Mouse (Mus musculus): Measurements from ENCODE around the gene Mier3. TPM values are rescaled to one million over a fixed set of nuclear protein-coding genes. Genes with fewer than 3 reads are reported as not detected.

Gene Mier3
- total and polyA plus RNA-seq, 3 experiments = 3.3 to 14.6 (median 13.1) TPM

DNA sequence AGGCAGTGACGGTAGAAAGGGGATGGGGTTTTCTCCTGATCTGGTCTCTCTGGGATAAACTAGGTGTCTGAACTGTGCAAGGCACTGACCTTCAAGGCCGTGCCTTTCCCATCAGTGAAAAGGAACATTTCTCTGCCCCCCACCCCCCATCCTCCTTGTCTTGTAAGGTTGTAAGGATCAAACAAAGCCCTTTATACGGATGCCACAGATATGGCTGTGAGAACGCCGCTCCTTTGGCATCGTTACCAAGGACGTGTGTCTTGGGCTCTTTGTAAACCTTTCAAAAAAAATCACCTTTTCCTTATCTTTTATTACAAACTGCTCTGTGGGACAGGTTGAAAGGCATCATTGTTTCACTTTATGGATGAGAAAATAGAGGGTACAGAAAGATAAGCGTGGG lies 21.3 kb upstream of the Mier3 start:
- no peak for DNase-seq
- Histone ChIP-seq H3K36me3 (ENCODE audit: control insufficient read depth, insufficient read depth, low read length) (no peaks in the 10 kb centered on the region), H3K4me1 (ENCODE audit: control insufficient read depth, insufficient read depth, low read length) (no peaks in the 10 kb centered on the region), H3K27ac (no peak overlapping the region), H3K4me3 (no peak overlapping the region), H3K9ac (ENCODE audit: low read depth, low read length) (no peak overlapping the region), H3K27me3 (ENCODE audit: control insufficient read depth, insufficient read depth, low read length) (no peaks in the 10 kb centered on the region), H3K79me2 (replicated peaks; ENCODE audit: control insufficient read depth, insufficient read depth, low read length) (no peaks in the 10 kb centered on the region)
- intact Hi-C loops (cut with DNase I) = no loop called here
- TF ChIP-seq EP300 (IDR thresholded peaks at IDR 0.05; ENCODE audit: insufficient read depth, low read depth, low read length) (no peak), POLR2A (IDR thresholded peaks at IDR 0.05; ENCODE audit: insufficient read depth, low read depth, low read length) (no peak), CTCF (IDR thresholded peaks at IDR 0.05) (no peak)
- WGBS = 83% methylated on average over 8 of the region's 8 CpGs

DNA sequence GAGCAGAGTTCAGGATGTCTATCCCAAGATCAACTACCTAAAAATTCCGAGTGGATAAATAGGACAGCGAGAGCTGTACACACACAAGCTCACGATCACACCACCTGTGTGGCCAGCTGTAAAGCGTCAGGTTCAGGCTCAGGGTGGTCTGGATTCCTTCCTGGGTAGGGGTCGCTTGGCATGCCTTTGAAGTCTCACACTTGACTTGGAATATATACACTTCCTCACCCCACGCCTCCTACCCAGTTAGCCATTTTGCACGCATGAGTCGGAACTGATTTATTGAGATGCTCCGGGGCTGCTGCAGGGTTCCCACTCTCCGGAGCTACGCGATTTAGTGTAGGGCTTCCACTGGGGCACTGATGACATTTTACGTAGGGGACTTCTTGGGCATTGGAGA lies 20.7 kb upstream of the Mier3 start:
- no peak for DNase-seq
- no peak overlapping the region for H3K9ac ChIP-seq (ENCODE audit: low read depth, low read length)
- no peak overlapping the region for H3K4me3 ChIP-seq
- H3K27ac ChIP-seq = no peak overlapping the region
- no peaks in the 10 kb centered on the region for H3K79me2 ChIP-seq (replicated peaks; ENCODE audit: control insufficient read depth, insufficient read depth, low read length)
- 85% methylated on average over 13 of the region's 13 CpGs for WGBS
- no peaks in the 10 kb centered on the region for H3K27me3 ChIP-seq (ENCODE audit: control insufficient read depth, insufficient read depth, low read length)
- no peaks in the 10 kb centered on the region for H3K36me3 ChIP-seq (ENCODE audit: control insufficient read depth, insufficient read depth, low read length)
- H3K4me1 ChIP-seq (ENCODE audit: control insufficient read depth, insufficient read depth, low read length) = no peaks in the 10 kb centered on the region
- TF ChIP-seq POLR2A (IDR thresholded peaks at IDR 0.05; ENCODE audit: insufficient read depth, low read depth, low read length) (no peak), CTCF (IDR thresholded peaks at IDR 0.05) (no peak), EP300 (IDR thresholded peaks at IDR 0.05; ENCODE audit: insufficient read depth, low read depth, low read length) (no peak)
- intact Hi-C loops (cut with DNase I) = no loop called here

DNA sequence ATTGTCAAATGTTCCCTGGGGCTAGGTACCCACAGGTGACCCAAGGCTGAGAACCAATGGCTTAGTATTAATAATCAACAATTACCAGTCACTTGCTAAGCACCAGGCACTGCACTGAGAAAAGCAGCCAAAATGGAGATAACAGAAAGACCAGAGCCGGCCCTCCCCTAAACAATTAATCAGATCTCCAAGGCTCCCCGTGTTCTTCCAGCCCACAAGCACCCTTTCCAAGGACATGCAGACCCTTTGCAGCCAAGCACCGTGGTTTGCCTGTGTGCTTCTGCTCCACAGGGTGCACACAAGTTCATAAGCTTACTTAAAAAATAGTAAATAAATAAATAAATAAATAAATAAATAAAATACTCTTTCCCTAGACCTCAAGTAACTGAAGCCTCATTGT lies 20.2 kb upstream of the Mier3 start:
- TF ChIP-seq POLR2A (IDR thresholded peaks at IDR 0.05; ENCODE audit: insufficient read depth, low read depth, low read length) (no peak), CTCF (IDR thresholded peaks at IDR 0.05) (no peak), EP300 (IDR thresholded peaks at IDR 0.05; ENCODE audit: insufficient read depth, low read depth, low read length) (no peak)
- DNase-seq = no peak
- Histone ChIP-seq H3K79me2 (replicated peaks; ENCODE audit: control insufficient read depth, insufficient read depth, low read length) (no peaks in the 10 kb centered on the region), H3K36me3 (ENCODE audit: control insufficient read depth, insufficient read depth, low read length) (no peaks in the 10 kb centered on the region), H3K4me3 (no peak overlapping the region), H3K9ac (ENCODE audit: low read depth, low read length) (no peak overlapping the region), H3K4me1 (ENCODE audit: control insufficient read depth, insufficient read depth, low read length) (no peaks in the 10 kb centered on the region), H3K27ac (no peak overlapping the region), H3K27me3 (ENCODE audit: control insufficient read depth, insufficient read depth, low read length) (no peaks in the 10 kb centered on the region)
- intact Hi-C loops (cut with DNase I) = no loop called here
- 65% methylated on average over 3 of the region's 3 CpGs for WGBS

- H3K9ac ChIP-seq (ENCODE audit: low read depth, low read length) = no peak overlapping the region
- no peak overlapping the region for H3K4me3 ChIP-seq
- no peak for TF ChIP-seq POLR2A (IDR thresholded peaks at IDR 0.05; ENCODE audit: insufficient read depth, low read depth, low read length)
- H3K4me1 ChIP-seq (ENCODE audit: control insufficient read depth, insufficient read depth, low read length) = no peaks in the 10 kb centered on the region
- no peaks in the 10 kb centered on the region for H3K36me3 ChIP-seq (ENCODE audit: control insufficient read depth, insufficient read depth, low read length)
- WGBS = 74% methylated on average over 7 of the region's 7 CpGs
- no peaks in the 10 kb centered on the region for H3K27me3 ChIP-seq (ENCODE audit: control insufficient read depth, insufficient read depth, low read length)
- no peaks in the 10 kb centered on the region for H3K79me2 ChIP-seq (replicated peaks; ENCODE audit: control insufficient read depth, insufficient read depth, low read length)
- no peak overlapping the region for H3K27ac ChIP-seq
- DNase-seq = no peak
- intact Hi-C loops (cut with DNase I) = no loop called here
These were observed 12.8 kb upstream of the Mier3 start for GRCm38 (mm10) chr13:111668016-111668415.

GRCm38 (mm10) chr13:111676841-111677240 lies 3.9 kb upstream of the Mier3 start:
- Histone ChIP-seq H3K9ac (ENCODE audit: low read depth, low read length) (no peak overlapping the region), H3K79me2 (replicated peaks; ENCODE audit: control insufficient read depth, insufficient read depth, low read length) (no peaks in the 10 kb centered on the region), H3K36me3 (ENCODE audit: control insufficient read depth, insufficient read depth, low read length) (no peaks in the 10 kb centered on the region), H3K27ac (no peak overlapping the region), H3K4me3 (no peak overlapping the region), H3K27me3 (ENCODE audit: control insufficient read depth, insufficient read depth, low read length) (no peaks in the 10 kb centered on the region), H3K4me1 (ENCODE audit: control insufficient read depth, insufficient read depth, low read length) (no peaks in the 10 kb centered on the region)
- intact Hi-C loops (cut with DNase I) = no loop called here
- TF ChIP-seq CTCF (IDR thresholded peaks at IDR 0.05) = no peak
- TF ChIP-seq EP300 (IDR thresholded peaks at IDR 0.05; ENCODE audit: insufficient read depth, low read depth, low read length) = no peak
- no peak for TF ChIP-seq POLR2A (IDR thresholded peaks at IDR 0.05; ENCODE audit: insufficient read depth, low read depth, low read length)
- WGBS = 86% methylated on average over 3 of the region's 3 CpGs
- DNase-seq = no peak

DNA sequence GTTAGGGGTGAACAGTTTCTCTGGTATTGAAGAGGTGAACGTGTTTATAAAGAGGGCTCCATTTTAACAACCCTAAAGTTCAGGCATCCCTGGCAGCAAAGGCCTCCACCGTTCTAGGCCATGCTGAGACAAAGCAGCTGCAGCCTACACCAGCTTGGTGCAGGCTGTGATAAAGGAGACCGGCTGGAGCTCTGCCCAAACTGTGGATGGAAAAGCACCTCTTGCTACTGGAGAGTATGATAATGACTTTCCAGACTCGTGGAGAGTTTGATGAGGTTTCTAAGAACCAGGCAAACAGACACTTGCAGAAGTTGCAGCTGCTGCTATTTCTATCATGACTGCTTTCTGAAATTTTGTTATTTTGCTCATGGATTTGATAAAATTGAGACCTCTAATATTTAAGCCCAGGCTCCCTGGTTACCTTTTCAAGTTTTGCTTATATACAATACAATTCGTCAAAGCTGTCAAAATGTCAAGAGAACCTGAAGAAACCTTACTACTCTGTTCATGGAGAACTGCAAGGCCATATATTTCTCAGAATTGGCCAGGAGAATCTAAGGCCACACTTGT lies 3.4 kb downstream of the Mier3 start:
- H3K27me3 ChIP-seq (ENCODE audit: control insufficient read depth, insufficient read depth, low read length) = no peaks in the 10 kb centered on the region
- H3K79me2 ChIP-seq (replicated peaks; ENCODE audit: control insufficient read depth, insufficient read depth, low read length) = no peaks in the 10 kb centered on the region
- peak; percentile 14 to 21 for DNase-seq
- intact Hi-C loops (cut with DNase I) = no loop called here
- H3K9ac ChIP-seq (ENCODE audit: low read depth, low read length) = no peak overlapping the region
- no peaks in the 10 kb centered on the region for H3K36me3 ChIP-seq (ENCODE audit: control insufficient read depth, insufficient read depth, low read length)
- no peaks in the 10 kb centered on the region; the same call in 1 of the 2 replicates for H3K4me1 ChIP-seq (ENCODE audit: control insufficient read depth, insufficient read depth, low read length)
- no peak overlapping the region for H3K4me3 ChIP-seq
- no peak overlapping the region for H3K27ac ChIP-seq
- 41% methylated on average over 5 of the region's 5 CpGs for WGBS
- TF ChIP-seq CTCF (IDR thresholded peaks at IDR 0.05) (no peak), POLR2A (IDR thresholded peaks at IDR 0.05; ENCODE audit: insufficient read depth, low read depth, low read length) (no peak), EP300 (IDR thresholded peaks at IDR 0.05; ENCODE audit: insufficient read depth, low read depth, low read length) (no peak)

Data from heart, adult 2 months (tissue).